Mouse (Mus musculus) bone marrow, adult 2 months (tissue): Measurements from ENCODE around the gene Kpna2. TPM values are rescaled to one million over a fixed set of nuclear protein-coding genes. Genes with fewer than 3 reads are reported as not detected.

Experiments used
- H3K27ac ChIP-seq: fragments of 200-500 bp; 2 replicates; pipeline ENCODE4 v1.5.1; 2012; ENCODE audit warnings: low read depth, mild to moderate bottlenecking, control low read depth, inconsistent platforms, low read length; ENCODE audit not compliant: control insufficient read depth, poor library complexity, insufficient read depth
- H3K4me1 ChIP-seq: fragments of 200-500 bp; 2 replicates; pipeline ENCODE4 v1.6.1; 2011; ENCODE audit warnings: low read length; ENCODE audit not compliant: control insufficient read depth, insufficient read depth
- H3K4me3 ChIP-seq: fragments of 200-500 bp; replicated peaks from 2 replicates; pipeline ENCODE3; 2011; ENCODE audit warnings: mild to moderate bottlenecking, low read depth, low read length, control low read depth; ENCODE audit not compliant: control insufficient read depth
- CTCF ChIP-seq: fragments of 200-500 bp; IDR thresholded peaks from 2 replicates; pipeline ENCODE4 v1.5.1; 2011; ENCODE audit warnings: low read length, control low read depth; ENCODE audit not compliant: control insufficient read depth, insufficient read depth
- POLR2A ChIP-seq: fragments of 200-500 bp; IDR thresholded peaks from 2 replicates; pipeline ENCODE4 v1.6.1; 2011; ENCODE audit warnings: low read depth, mild to moderate bottlenecking, control low read depth, low read length, borderline replicate concordance; ENCODE audit not compliant: control insufficient read depth
- WGBS: fragments of 180-500 bp; shearing (Covaris S2); methylation state at CpG from one replicate; pipeline ENCODE4 v1.1.7; 2018; 5-methylcytosine and 5-hydroxymethylcytosine counted together
- polyA plus RNA-seq: library from polyadenylated mRNA; stranded (reverse); fragments of >200 nt; gene quantifications from 2 replicates; pipeline ENCODE4 v1.2.4, GENCODE M21; 2011; ENCODE audit warnings: low replicate concordance; ENCODE audit not compliant: missing spikeins, insufficient read depth, insufficient read length

Gene Kpna2
- polyA plus RNA-seq, 1 experiment, result 70.5 TPM

DNA sequence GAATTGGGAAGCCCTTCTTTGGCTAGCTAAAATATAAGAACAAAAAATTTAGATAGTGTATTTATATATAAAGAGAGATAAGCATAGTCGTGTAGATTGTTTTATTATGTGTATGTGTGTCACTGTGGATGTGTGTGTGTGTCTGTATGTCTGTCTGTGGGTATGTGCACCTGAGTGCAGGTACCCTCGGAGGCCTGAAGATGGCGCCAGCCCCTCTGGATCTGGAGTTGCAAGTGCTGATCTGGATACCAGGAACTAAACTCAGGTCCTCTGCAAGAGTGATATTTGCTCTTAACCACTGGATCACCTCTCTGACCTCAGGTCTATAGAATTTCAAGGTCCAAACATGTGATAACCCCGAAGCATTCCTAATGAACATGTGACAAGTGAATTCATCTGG lies 33.5 kb downstream of the Kpna2 start:
- peaks cover 2% of the 10 kb centered on the region; the same call in 1 of the 2 replicates for H3K4me1 ChIP-seq

DNA sequence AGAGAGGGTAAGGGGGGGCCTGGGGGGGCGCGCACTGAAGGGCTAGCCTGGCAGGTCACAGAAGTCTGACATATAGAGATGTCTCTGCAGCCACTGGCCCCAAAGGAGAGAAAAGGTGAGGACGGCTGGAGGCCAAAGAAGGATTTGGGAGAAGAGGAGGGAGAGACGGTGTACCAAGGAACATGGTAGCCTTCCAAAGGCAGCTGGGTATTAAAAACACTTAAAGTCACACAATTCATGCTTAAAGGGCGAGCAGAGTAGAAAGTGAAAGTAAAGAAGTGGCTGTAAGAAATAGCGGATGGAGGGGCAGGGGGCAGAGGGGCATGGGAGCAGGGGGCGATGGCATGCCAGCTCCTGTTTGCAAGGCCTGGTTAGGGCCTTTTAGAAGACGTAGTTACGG lies 37.0 kb downstream of the Kpna2 start:
- no peak for TF ChIP-seq POLR2A
- TF ChIP-seq CTCF, result no peak
- no peak overlapping the region for H3K4me3 ChIP-seq
- 52% methylated on average over 9 of the region's 9 CpGs for WGBS
- peaks cover 2% of the 10 kb centered on the region; the same call in 1 of the 2 replicates for H3K4me1 ChIP-seq
- no peak overlapping the region for H3K27ac ChIP-seq

More for the DNA sequence above, 33.5 kb downstream of the Kpna2 start:
- no peak overlapping the region for H3K4me3 ChIP-seq
- WGBS, result 90% methylated on average over 4 of the region's 4 CpGs
- no peak for TF ChIP-seq POLR2A
- TF ChIP-seq CTCF, result no peak
- H3K27ac ChIP-seq, result no peak overlapping the region

DNA sequence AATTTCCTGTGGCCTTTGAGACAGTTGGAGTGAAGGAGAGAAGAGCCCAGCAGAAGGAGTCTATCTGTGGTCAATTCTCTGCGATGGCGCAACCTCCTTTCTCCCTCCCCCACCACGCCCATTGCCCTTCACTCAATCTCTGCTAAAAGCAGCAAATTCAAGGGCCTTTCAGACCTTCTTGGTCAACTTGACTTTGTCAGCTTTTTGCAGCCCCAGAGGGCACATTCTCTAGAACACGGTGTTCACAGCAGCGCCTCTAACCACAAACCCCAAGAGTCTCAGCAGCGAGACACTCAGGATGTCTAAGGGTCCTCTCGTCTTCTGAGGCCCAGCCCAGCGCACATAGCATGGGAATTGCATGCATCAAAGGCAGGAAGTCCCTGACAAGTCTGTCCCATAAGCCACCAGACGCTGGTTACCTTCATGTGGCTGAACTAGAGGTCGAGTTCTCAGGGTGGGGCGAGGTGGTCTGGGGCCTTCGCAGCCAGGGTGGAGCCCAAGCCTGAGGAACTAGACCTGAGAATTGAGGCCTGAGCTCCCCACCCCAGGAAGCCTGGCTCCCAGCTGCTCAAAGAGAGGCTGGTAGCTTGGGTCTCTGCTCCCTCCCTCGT lies 37.8 kb downstream of the Kpna2 start:
- TF ChIP-seq CTCF, result no peak
- TF ChIP-seq POLR2A, result no peak
- 1% methylated on average over 13 of the region's 13 CpGs for WGBS
- Histone ChIP-seq H3K4me1 (peaks cover 2% of the 10 kb centered on the region; the same call in 1 of the 2 replicates), H3K27ac (peak overlapping the region; percentile 27), H3K4me3 (no peak overlapping the region)

DNA sequence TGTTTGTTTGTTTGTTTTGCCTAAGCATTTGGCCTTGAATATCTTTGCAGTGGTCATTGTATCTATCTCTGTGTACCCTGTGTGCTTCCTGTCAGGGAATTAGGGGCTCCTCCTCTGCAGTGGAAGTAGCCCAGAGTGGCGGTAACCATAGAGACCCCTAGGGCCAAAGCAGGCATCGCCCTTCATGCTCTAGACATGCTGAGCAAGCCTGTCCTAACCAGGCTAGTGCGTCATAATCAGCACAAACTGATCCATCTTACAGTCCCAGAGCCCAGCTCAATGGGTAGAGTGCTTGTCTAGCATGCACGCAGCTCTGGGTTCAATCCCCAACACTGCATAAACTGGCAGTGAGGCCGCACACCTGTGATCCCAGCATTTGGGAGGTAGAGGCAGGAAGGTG lies 40.2 kb downstream of the Kpna2 start:
- 86% methylated on average over 5 of the region's 5 CpGs for WGBS

DNA sequence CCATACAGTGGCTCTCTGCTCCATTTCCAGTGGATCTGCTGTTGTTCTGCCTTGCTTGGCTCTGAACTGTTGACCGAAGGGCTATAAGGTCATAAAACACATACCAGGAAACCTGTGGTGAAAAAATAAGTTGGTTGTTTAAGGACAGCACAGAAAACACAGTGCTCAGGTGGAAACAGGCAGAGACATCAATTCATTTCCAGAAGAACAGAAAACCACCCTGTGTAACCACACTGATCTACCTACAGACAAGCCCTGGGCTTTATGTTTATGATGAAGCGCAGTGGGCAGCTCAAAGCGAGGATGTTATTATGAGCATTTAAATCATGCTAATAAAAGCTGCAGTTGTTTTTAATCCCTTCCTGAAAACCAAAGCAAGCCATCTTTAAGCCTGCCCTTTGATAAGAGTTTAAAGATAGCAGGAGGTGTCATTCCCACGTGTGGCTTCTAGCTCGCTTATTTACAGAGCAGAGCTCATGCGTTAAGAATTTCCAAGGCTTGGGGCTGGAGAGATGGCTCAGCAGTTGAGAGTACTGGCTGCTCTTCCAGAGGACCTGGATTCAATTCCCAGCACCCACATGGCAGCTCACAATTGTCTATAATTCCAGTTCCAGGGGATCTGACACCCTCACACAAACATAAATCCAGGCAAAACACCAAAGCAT lies 40.8 kb downstream of the Kpna2 start:
- H3K4me3 ChIP-seq, result no peak overlapping the region
- peaks cover 2% of the 10 kb centered on the region; the same call in 1 of the 2 replicates for H3K4me1 ChIP-seq
- no peak overlapping the region for H3K27ac ChIP-seq
- 81% methylated on average over 6 of the region's 6 CpGs for WGBS
- TF ChIP-seq POLR2A (no peak), CTCF (no peak)

More for the DNA sequence above, 40.2 kb downstream of the Kpna2 start:
- no peak for TF ChIP-seq POLR2A
- TF ChIP-seq CTCF, result no peak
- Histone ChIP-seq H3K4me3 (no peak overlapping the region), H3K4me1 (peaks cover 2% of the 10 kb centered on the region; the same call in 1 of the 2 replicates), H3K27ac (no peak overlapping the region)

DNA sequence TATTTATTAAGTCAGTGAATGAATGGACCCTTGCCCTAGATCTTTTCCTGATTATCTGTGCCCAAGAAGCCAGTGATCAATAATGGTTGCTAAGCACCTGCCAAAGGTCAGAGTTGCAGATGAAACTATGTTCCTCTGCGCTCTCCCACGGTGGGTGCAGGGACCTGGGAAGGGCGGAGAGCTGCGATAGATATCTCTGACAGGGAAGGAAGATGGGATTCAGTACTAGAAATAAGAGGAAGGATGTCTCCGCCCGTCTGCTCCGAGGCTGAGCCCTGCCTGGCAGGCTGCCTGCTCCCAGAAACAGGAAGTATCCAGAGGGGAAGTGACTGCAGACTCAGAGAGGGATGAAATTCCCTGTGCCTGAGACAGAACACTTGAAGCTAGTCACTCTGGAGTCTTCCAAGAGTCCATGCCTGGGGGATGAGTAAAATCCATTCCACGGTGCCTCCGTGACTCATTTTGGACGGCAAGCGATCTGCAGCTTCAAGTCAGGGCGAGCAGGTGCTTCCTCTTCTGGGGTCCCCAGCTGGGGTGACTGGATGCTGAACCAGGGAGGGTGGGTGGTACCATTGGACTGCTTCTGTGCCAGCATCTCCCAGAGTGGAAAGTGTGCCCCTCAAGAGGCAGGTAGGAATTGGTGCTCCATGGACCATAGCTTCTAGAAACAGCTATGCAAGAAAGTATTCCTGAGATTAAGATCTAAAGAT lies 41.9 kb downstream of the Kpna2 start:
- H3K4me3 ChIP-seq, result no peak overlapping the region
- no peak overlapping the region for H3K27ac ChIP-seq
- WGBS, result 6% methylated on average over 12 of the region's 12 CpGs
- TF ChIP-seq POLR2A (no peak), CTCF (no peak)
- H3K4me1 ChIP-seq, result peaks cover 2% of the 10 kb centered on the region; the same call in 1 of the 2 replicates

DNA sequence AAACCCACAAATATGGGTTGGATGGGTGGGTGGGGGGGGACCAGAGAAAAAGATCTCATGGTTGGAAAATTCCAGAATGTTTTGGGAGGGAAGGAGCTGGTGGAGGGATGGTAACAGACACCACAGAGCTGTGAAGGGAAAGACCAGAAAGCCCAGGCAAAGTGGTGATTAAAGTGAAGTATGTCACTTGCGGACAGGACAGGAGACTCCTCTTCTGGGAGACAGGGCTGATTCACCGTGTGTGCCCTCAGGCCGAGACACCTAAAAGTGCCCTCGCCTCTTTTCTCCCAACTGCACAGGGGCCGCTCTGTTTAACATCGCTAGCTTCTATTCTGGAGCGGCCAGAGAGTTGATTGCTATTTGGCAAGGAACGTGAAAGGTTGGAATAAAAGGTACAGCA lies 44.8 kb downstream of the Kpna2 start:
- Histone ChIP-seq H3K4me1 (no peaks in the 10 kb centered on the region; the same call in 1 of the 2 replicates), H3K27ac (no peak overlapping the region), H3K4me3 (no peak overlapping the region)
- 84% methylated on average over 8 of the region's 8 CpGs for WGBS
- TF ChIP-seq POLR2A (no peak), CTCF (no peak)

DNA sequence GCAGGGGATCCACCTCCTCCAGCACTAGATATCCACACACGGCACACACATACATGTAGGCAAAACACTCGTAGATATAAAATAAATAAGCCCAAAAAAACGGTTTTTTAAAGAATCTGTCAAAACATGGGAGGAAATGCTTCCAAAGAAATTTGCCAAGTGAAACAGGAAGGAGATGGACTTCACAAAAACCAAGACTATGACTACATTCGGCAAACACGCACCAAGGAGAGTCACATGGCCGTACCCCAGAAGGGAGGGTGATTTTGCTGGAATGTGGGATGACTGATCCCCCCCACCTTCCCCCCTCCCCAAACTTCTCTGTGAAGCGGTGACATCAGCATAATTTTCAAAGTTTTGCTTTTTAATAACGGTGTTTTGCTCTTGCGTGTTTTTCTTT lies 45.2 kb downstream of the Kpna2 start:
- 70% methylated on average over 9 of the region's 9 CpGs for WGBS
- H3K4me3 ChIP-seq, result no peak overlapping the region
- TF ChIP-seq CTCF, result no peak
- TF ChIP-seq POLR2A, result no peak
- H3K27ac ChIP-seq, result no peak overlapping the region
- no peaks in the 10 kb centered on the region; the same call in 1 of the 2 replicates for H3K4me1 ChIP-seq

Other genes starting within 250 kb of the Kpna2 start
- 21.7 and 33.5 TPM in 2 replicates for gene Pecam1, start 248.9 kb downstream of the Kpna2 start, polyA plus RNA-seq
- gene Milr1, start 248.3 kb downstream of the Kpna2 start, polyA plus RNA-seq, result 8.9 and 38.3 TPM in 2 replicates
- gene Polg2, start 220.0 kb downstream of the Kpna2 start, polyA plus RNA-seq, result 4.9 and 6.1 TPM in 2 replicates
- gene Ddx5, start 210.4 kb downstream of the Kpna2 start, polyA plus RNA-seq, result 448 and 600 TPM in 2 replicates
- 39.6 and 53.9 TPM in 2 replicates for gene Cep95, start 210.3 kb downstream of the Kpna2 start, polyA plus RNA-seq
- 12.4 and 34.6 TPM in 2 replicates for gene Smurf2, start 78.8 kb downstream of the Kpna2 start, polyA plus RNA-seq
- gene 1810010H24Rik, start 26.1 kb upstream of the Kpna2 start, polyA plus RNA-seq, result 0.90 TPM in 1 of 2 replicates, not detected in the other
- gene Bptf, start 132.6 kb upstream of the Kpna2 start, polyA plus RNA-seq, result 37.4 and 43.4 TPM in 2 replicates
- gene Nol11, start 189.8 kb upstream of the Kpna2 start, polyA plus RNA-seq, result 8.4 and 27.2 TPM in 2 replicates